17 mouse cellular contexts compared by ENCODE assay signal in the genomic region with DNA sequence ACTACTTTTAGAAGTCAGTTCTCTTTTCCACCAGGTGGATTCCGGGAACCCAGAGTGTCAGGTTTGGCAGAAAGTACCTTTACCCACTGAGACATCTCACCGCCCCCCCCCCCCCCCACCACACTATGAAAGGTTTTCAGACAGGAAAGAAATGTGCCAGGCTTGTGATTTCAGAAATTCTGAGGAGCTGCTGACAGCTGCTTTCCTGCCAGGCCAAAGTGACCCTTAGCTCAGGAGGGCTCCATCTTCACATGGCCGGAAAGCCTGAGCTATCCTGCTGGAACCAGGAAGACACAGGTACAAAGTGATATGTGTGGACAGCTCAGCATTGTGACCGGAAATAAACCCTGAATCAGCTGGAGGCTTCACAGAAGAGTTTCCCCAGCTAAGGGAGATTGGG. TPM values are rescaled to one million over a fixed set of nuclear protein-coding genes. Genes with fewer than 3 reads are reported as not detected.
DNase-seq lines count a peak whose midpoint lies in the region; ATAC-seq and TF ChIP-seq lines count a peak whose summit lies in the region.
"Had no signal": no experiment of that assay in that cellular context is flagged by ENCODE, and none has a peak within 500 bp of the region (broad histone marks: within the 10 kb centered on the region; RNA-seq: fewer than 3 reads in every experiment).

No protein-coding gene starts in this region.

- H3K27ac ChIP-seq in kidney, adult 2 months (ENCODE audit: insufficient read depth, low read depth, low read length), result peak overlapping the region; percentile 81
- no peak overlapping the region for H3K27ac ChIP-seq in midbrain, embryonic 11.5 days (ENCODE audit: low read depth, low read length)
- no peak overlapping the region for H3K27ac ChIP-seq in midbrain, embryonic 16.5 days (ENCODE audit: low read length)
- H3K27ac ChIP-seq: hindbrain, postnatal 0 days; limb, embryonic 15.5 days had no signal

- no peak for ATAC-seq in CD4-positive, CD25-positive, alpha-beta regulatory T cell, adult 4 months
- ATAC-seq in midbrain, embryonic 11.5 days (ENCODE audit: low FRiP score), result no peak
- no peak for ATAC-seq in midbrain, embryonic 16.5 days
- ATAC-seq: forebrain, embryonic 16.5 days; hindbrain, postnatal 0 days had no signal

- DNase-seq in CD4-positive, CD25-positive, alpha-beta regulatory T cell, adult 2 months (ENCODE audit: low read depth, low spot score), result peak; percentile 40
- peak; percentile 67 for DNase-seq in kidney, adult 2 months
- DNase-seq in kidney, postnatal 10 days, result no peak
- DNase-seq in midbrain, embryonic 11.5 days (ENCODE audit: low spot score, missing footprints), result peak; percentile 74
- peak; percentile 42 to 87 for DNase-seq in kidney, postnatal 25 days
- no peak for DNase-seq in testis, postnatal 14 days (ENCODE audit: low spot score)
- DNase-seq: cerebellum, postnatal 14 days; gastrocnemius, postnatal 10 days; heart, postnatal 4 days had no signal

- H3K9ac ChIP-seq in midbrain, embryonic 11.5 days (ENCODE audit: low read length), result no peak overlapping the region
- H3K9ac ChIP-seq in midbrain, embryonic 16.5 days (ENCODE audit: low read depth, low read length), result no peak overlapping the region
- H3K9ac ChIP-seq: limb, embryonic 15.5 days; stomach, embryonic 15.5 days had no signal

- TF ChIP-seq CTCF in kidney, adult 2 months (conservative IDR thresholded peaks at IDR 0.05; ENCODE audit: insufficient read depth, insufficient read length, low read depth, low read length), result no peak

- TF ChIP-seq POLR2A in kidney, adult 2 months (IDR thresholded peaks at IDR 0.05; ENCODE audit: low read depth, low read length), result no peak

- WGBS in kidney, adult 2 months, result 42% methylated on average over 4 of the region's 4 CpGs
- WGBS in midbrain, embryonic 11.5 days, result 90% methylated on average over 4 of the region's 4 CpGs
- WGBS in midbrain, embryonic 16.5 days, result 83% methylated on average over 4 of the region's 4 CpGs

- H3K4me2 ChIP-seq in midbrain, embryonic 11.5 days, result no peak overlapping the region
- no peak overlapping the region for H3K4me2 ChIP-seq in midbrain, embryonic 16.5 days (ENCODE audit: low read length)
- H3K4me2 ChIP-seq: limb, embryonic 15.5 days; stomach, embryonic 15.5 days had no signal

- no peaks in the 10 kb centered on the region for H3K36me3 ChIP-seq in kidney, adult 2 months (ENCODE audit: control insufficient read depth, insufficient read depth, low read length)
- H3K36me3 ChIP-seq in midbrain, embryonic 11.5 days (ENCODE audit: control insufficient read depth, insufficient read depth, low read length), result no peaks in the 10 kb centered on the region
- H3K36me3 ChIP-seq in midbrain, embryonic 16.5 days (ENCODE audit: control insufficient read depth, insufficient read depth, low read length), result no peaks in the 10 kb centered on the region
- H3K36me3 ChIP-seq: embryonic facial prominence, embryonic 10.5 days; limb, embryonic 15.5 days; stomach, embryonic 15.5 days had no signal

- H3K4me3 ChIP-seq in kidney, adult 2 months (ENCODE audit: insufficient read depth, low read depth, low read length), result no peak overlapping the region
- no peak overlapping the region for H3K4me3 ChIP-seq in midbrain, embryonic 11.5 days (ENCODE audit: low read depth, low read length)
- no peak overlapping the region for H3K4me3 ChIP-seq in midbrain, embryonic 16.5 days (ENCODE audit: low read depth, low read length)
- H3K4me3 ChIP-seq: embryonic facial prominence, embryonic 10.5 days; erythroblast, embryonic 14.5 days; limb, embryonic 15.5 days; stomach, embryonic 15.5 days had no signal

- peaks cover 40% of the 10 kb centered on the region for H3K4me1 ChIP-seq in kidney, adult 2 months (ENCODE audit: control insufficient read depth, insufficient read depth, low read length)
- H3K4me1 ChIP-seq in midbrain, embryonic 11.5 days (ENCODE audit: control insufficient read depth, insufficient read depth, low read length), result peaks cover 7% of the 10 kb centered on the region
- H3K4me1 ChIP-seq in midbrain, embryonic 16.5 days (ENCODE audit: control insufficient read depth, insufficient read depth, low read length), result peaks cover 9% of the 10 kb centered on the region; the same call in 1 of the 2 replicates
- H3K4me1 ChIP-seq: limb, embryonic 15.5 days; stomach, embryonic 15.5 days had no signal

- no peaks in the 10 kb centered on the region for H3K9me3 ChIP-seq in midbrain, embryonic 11.5 days (ENCODE audit: control insufficient read depth, low read length)
- H3K9me3 ChIP-seq in midbrain, embryonic 16.5 days (replicated peaks; ENCODE audit: control insufficient read depth, low read length, poor library complexity, severe bottlenecking), result no peaks in the 10 kb centered on the region
- H3K9me3 ChIP-seq: embryonic facial prominence, embryonic 10.5 days; limb, embryonic 15.5 days; stomach, embryonic 15.5 days had no signal

- no peaks in the 10 kb centered on the region for H3K27me3 ChIP-seq in kidney, adult 2 months (replicated peaks; ENCODE audit: control insufficient read depth, insufficient read depth, low read length)
- H3K27me3 ChIP-seq in midbrain, embryonic 11.5 days (ENCODE audit: control insufficient read depth, insufficient read depth, low read length), result no peaks in the 10 kb centered on the region
- no peaks in the 10 kb centered on the region for H3K27me3 ChIP-seq in midbrain, embryonic 16.5 days (ENCODE audit: control insufficient read depth, insufficient read depth, low read depth, low read length)
- H3K27me3 ChIP-seq: stomach, embryonic 15.5 days had no signal

RNA-seq across cellular contexts. Expression of gene Fam83d, which starts 45.8 kb away (rescaled TPM):
- polyA plus RNA-seq in CD4-positive, CD25-positive, alpha-beta regulatory T cell, adult 4 months (2017; shearing (Covaris generic)), result under 1 TPM; 0.32 to 0.53 TPM
- 0.50 and 0.69 TPM in 2 replicates for polyA plus RNA-seq in kidney, adult 2 months (2012; rRNA removed)
- 48.5 and 48.8 TPM in 2 replicates for polyA plus RNA-seq in midbrain, embryonic 11.5 days (2014; fragmentation: Nextera tagmentation; extraction: Ambion mirVana)
- polyA plus RNA-seq in midbrain, embryonic 16.5 days (2015; fragmentation: Nextera tagmentation; extraction: Ambion mirVana), result 4.7 and 5.4 TPM in 2 replicates

RNA-seq across cellular contexts. Expression of gene Ppp1r16b, which starts 56.9 kb away (rescaled TPM):
- 100 to 1,000 TPM; 121 to 150 TPM for polyA plus RNA-seq in CD4-positive, CD25-positive, alpha-beta regulatory T cell, adult 4 months (2017; shearing (Covaris generic))
- polyA plus RNA-seq in kidney, adult 2 months (2012; rRNA removed), result 20.1 and 22.2 TPM in 2 replicates
- polyA plus RNA-seq in midbrain, embryonic 11.5 days (2014; fragmentation: Nextera tagmentation; extraction: Ambion mirVana), result 3.2 and 3.3 TPM in 2 replicates
- 22.0 and 27.7 TPM in 2 replicates for polyA plus RNA-seq in midbrain, embryonic 16.5 days (2015; fragmentation: Nextera tagmentation; extraction: Ambion mirVana)

Comparison
In these comparisons a context has a peak if more than half of its experiments do, and no peak if none do; other contexts are left out.
1. DNase-seq: peak in CD4-positive, CD25-positive, alpha-beta regulatory T cell, adult 2 months (single experiment), kidney, adult 2 months (single experiment), midbrain, embryonic 11.5 days (single experiment) and kidney, postnatal 25 days (2 of 2); none in kidney, postnatal 10 days (single experiment) and testis, postnatal 14 days (single experiment).